Mouse (Mus musculus) olfactory bulb, adult 2 months (tissue): ENCODE measurements around the gene Iqcf1. TPM values are rescaled to one million over a fixed set of nuclear protein-coding genes. Genes with fewer than 3 reads are reported as not detected.

ENCODE experiments used
- H3K27ac ChIP-seq: fragments of 200-500 bp; 2 replicates; pipeline ENCODE4 v1.5.1; 2012; ENCODE audit warnings: low read depth, low read length; ENCODE audit not compliant: insufficient read depth
- H3K4me1 ChIP-seq: fragments of 200-500 bp; 2 replicates; pipeline ENCODE4 v1.6.1; 2012; ENCODE audit warnings: low read length; ENCODE audit not compliant: control insufficient read depth, insufficient read depth
- H3K4me3 ChIP-seq: fragments of 200-500 bp; 2 replicates; pipeline ENCODE4 v1.5.1; 2012; ENCODE audit warnings: mild to moderate bottlenecking, low read depth, low read length, moderate library complexity; ENCODE audit not compliant: insufficient read depth
- CTCF ChIP-seq: fragments of 200-500 bp; IDR thresholded peaks from 2 replicates; pipeline ENCODE4 v1.5.1; 2012; ENCODE audit warnings: low read depth, mild to moderate bottlenecking, low read length, moderate library complexity; ENCODE audit not compliant: insufficient read depth
- POLR2A ChIP-seq: fragments of 200-500 bp; IDR thresholded peaks from 2 replicates; pipeline ENCODE4 v1.6.1; 2012; ENCODE audit warnings: mild to moderate bottlenecking, low read depth, low read length, moderate library complexity; ENCODE audit not compliant: insufficient read depth
- WGBS: fragments of 180-500 bp; shearing (Covaris S2); methylation state at CpG from one replicate; pipeline ENCODE4 v1.1.7; 2018; 5-methylcytosine and 5-hydroxymethylcytosine counted together
- polyA plus RNA-seq: library from polyadenylated mRNA; stranded (reverse); fragments of >200 nt; gene quantifications from 2 replicates; pipeline ENCODE4 v1.2.4, GENCODE M21; 2012; ENCODE audit warnings: low replicate concordance; ENCODE audit not compliant: missing spikeins, insufficient read depth, insufficient read length

The Iqcf1 gene
- polyA plus RNA-seq, 1 experiment, result not detected

DNA sequence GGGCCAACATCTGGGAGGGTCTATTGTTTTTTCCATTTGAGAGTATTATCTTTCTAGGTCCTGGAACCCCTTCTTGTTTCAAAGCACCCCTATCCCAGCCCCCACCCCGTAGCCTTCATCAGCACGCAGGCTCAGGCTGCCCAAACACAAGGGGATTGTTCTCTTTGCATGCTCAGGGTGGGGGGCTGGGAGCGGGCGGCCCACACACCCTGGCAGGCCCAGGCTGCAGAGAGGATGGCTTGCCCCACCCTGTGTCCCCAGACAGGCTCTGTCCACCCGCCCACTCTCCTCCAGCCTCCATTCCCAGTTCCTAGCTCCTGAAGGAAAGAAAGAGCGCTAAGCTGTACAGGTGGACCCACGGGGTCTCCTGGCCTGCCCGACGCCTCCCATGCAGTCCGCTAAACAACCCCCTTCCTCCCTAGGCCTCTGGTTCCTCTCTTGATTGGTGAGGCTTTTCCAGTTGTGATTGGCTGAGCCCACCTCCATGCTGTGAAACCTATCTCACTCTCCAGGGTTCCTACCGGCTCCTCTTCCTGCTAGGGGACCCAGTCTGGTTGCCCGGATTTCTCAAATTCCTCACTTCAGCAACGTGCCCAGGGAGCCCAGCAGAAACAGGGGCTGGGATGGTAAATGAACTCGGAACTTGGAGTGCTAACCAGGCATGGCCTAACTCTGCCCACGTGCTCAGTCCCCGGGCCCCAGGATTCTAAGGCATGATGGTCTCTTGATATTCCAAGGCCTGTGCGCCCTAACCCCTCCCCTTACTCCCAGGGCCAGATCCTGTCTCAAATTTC lies 44.7 kb upstream of the Iqcf1 start:
- 34% methylated on average over 17 of the region's 17 CpGs for WGBS
- H3K4me3 ChIP-seq, result peak overlapping the region; percentile 57

GRCm38 (mm10) chr9:106456325-106457162 lies 43.2 kb upstream of the Iqcf1 start:
- Histone ChIP-seq H3K4me3 (no peak overlapping the region), H3K4me1 (peaks cover 44% of the 10 kb centered on the region), H3K27ac (no peak overlapping the region)
- TF ChIP-seq CTCF (no peak), POLR2A (no peak)
- WGBS, result 45% methylated on average over 15 of the region's 15 CpGs

More for the DNA sequence above, 44.7 kb upstream of the Iqcf1 start:
- H3K27ac ChIP-seq, result no peak overlapping the region; the same call in 1 of the 2 replicates
- peaks cover 40% of the 10 kb centered on the region for H3K4me1 ChIP-seq
- no peak for TF ChIP-seq CTCF
- TF ChIP-seq POLR2A, result no peak

DNA sequence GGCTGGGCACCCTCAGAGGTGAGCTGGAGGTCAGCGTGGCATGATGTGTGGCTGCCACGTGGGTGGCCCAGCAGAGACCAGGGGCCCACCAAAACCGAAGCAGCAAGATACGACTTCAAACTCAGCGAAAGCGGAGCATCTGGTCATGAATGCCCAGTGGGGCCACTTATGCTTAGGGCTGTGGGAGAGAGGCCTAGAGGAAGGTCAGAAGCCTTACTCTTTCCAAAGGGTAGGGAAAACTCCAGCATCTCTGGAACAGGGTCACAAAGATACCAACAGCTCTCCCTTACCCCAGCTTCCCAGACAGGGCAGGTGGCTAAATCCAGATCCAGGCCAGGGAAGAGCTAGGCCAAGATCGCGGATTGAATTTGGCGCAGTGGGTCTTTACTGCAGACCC lies 42.6 kb upstream of the Iqcf1 start:
- H3K4me1 ChIP-seq, result peaks cover 44% of the 10 kb centered on the region
- no peak overlapping the region for H3K4me3 ChIP-seq
- no peak for TF ChIP-seq POLR2A
- no peak for TF ChIP-seq CTCF
- no peak overlapping the region for H3K27ac ChIP-seq
- 74% methylated on average over 9 of the region's 9 CpGs for WGBS

DNA sequence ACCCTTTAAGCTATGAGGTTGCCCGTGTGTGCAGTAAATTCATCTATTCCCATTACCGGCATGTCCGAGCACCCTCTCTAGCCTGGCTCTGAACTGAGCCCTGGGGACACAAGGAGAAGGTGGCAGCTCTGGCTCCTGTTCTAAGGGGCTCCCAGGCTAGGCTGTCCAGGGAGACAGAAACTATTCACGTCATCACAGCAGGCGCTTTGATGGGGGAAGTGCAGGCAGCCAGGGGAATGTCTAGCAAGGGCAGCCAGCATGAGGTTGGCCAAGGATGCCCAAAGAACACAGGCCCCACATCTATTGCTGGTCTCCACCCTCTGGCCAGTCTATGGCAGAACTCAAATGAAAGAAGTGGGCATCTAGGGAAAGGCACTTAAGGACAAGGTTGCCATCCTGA lies 41.8 kb upstream of the Iqcf1 start:
- Histone ChIP-seq H3K4me3 (no peak overlapping the region), H3K27ac (no peak overlapping the region), H3K4me1 (peaks cover 41% of the 10 kb centered on the region)
- 78% methylated on average over 5 of the region's 5 CpGs for WGBS
- no peak for TF ChIP-seq POLR2A
- TF ChIP-seq CTCF, result no peak

GRCm38 (mm10) chr9:106459946-106460345 lies 39.8 kb upstream of the Iqcf1 start:
- 74% methylated on average over 15 of the region's 15 CpGs for WGBS
- H3K4me3 ChIP-seq, result no peak overlapping the region
- peaks cover 32% of the 10 kb centered on the region for H3K4me1 ChIP-seq
- TF ChIP-seq CTCF (no peak), POLR2A (no peak)
- H3K27ac ChIP-seq, result no peak overlapping the region

DNA sequence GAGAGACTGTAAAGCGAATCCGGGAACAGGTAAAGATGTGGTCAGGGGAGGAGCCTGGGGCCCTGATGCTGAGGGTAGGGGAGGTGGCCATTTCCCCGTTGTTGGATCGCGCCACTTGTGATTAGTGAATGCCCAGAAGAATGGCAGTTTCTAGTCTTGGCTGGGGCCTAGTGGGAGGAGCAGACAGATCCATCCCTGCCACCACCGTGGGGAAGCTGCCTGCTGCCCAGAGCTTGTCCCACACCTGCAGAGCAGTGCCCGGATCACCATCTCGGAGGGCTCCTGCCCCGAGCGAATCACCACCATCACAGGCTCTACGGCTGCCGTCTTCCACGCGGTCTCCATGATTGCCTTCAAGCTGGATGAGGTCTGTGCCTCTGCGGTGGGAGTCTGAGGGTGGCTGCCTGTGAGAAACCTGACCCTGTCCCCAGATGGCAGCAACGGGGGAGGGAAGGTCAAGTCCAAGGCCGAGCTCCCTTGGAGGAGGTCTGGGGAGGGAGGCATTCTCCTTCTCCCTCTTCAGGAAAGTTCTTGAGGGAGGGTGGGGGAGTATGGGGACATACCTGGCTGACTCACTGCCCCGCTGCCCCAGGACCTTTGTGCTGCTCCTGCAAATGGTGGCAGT lies 39.3 kb upstream of the Iqcf1 start:
- Histone ChIP-seq H3K27ac (no peak overlapping the region), H3K4me3 (no peak overlapping the region), H3K4me1 (peaks cover 29% of the 10 kb centered on the region)
- TF ChIP-seq CTCF (no peak), POLR2A (no peak)
- 79% methylated on average over 18 of the region's 18 CpGs for WGBS

DNA sequence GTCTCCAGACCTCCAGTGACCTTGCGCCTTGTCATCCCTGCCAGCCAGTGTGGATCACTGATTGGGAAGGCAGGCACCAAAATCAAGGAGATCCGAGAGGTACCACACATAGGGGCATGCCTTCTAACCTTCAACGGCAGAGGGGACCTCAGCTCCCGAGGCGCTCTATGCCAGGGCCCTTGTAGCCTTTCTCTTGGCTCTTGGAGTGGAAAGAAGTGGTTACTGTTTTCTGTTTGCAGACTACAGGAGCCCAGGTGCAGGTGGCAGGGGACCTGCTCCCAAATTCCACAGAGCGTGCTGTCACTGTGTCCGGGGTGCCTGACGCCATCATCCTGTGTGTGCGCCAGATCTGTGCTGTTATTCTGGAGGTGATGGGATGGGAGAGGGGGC lies 38.7 kb upstream of the Iqcf1 start:
- no peak overlapping the region for H3K4me3 ChIP-seq
- TF ChIP-seq POLR2A (no peak), CTCF (no peak)
- WGBS, result 91% methylated on average over 9 of the region's 9 CpGs
- no peak overlapping the region for H3K27ac ChIP-seq
- H3K4me1 ChIP-seq, result peaks cover 34% of the 10 kb centered on the region

- H3K4me3 ChIP-seq, result no peak overlapping the region
- TF ChIP-seq POLR2A (no peak), CTCF (no peak)
- no peak overlapping the region for H3K27ac ChIP-seq
- 86% methylated on average over 16 of the region's 16 CpGs for WGBS
- H3K4me1 ChIP-seq, result peaks cover 30% of the 10 kb centered on the region
Observed at GRCm38 (mm10) chr9:106461641-106462429, 37.9 kb upstream of the Iqcf1 start.

- Histone ChIP-seq H3K27ac (no peak overlapping the region), H3K4me3 (no peak overlapping the region), H3K4me1 (peaks cover 26% of the 10 kb centered on the region)
- TF ChIP-seq CTCF, result no peak
- no peak for TF ChIP-seq POLR2A
- 96% methylated on average over 12 of the region's 12 CpGs for WGBS
Observed at GRCm38 (mm10) chr9:106462430-106462800, 37.4 kb upstream of the Iqcf1 start.
